Mouse (Mus musculus): ENCODE measurements around the gene Akr1c18.

Gene Akr1c18

DNA sequence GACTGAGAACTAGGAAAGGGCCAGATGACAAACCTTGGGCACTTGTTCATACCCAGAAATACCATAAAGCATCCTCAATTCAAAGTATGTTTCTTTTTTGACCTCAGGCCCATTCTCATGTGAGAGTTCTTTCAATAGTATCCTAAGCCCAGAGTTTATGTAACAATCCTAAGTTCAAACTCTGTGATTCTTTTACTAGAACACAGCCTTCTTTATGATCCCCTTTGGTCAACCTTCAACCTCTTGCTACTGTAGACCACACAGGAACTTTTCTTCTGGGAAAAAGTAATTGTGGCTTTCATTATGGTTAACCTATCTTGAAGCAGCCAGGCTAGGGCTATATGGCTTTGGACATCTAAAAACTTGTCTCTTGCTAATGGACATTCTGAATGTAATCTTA lies 48.8 kb downstream of the Akr1c18 start:
- DNase-seq, result no peak

All from thymus, postnatal 4 days (tissue).